Mouse (Mus musculus) lung, embryonic 14.5 days (tissue): Measurements from ENCODE around the gene Nat14. TPM values are rescaled to one million over a fixed set of nuclear protein-coding genes. Genes with fewer than 3 reads are reported as not detected.

Experiments used
- ATAC-seq: fragments of 200-750 bp; cut with Nextera tagmentation; 2 replicates; pipeline ENCODE4 v1.8.0; 2017; ENCODE audit warnings: mild to moderate bottlenecking, moderate TSS enrichment, moderate library complexity; ENCODE audit not compliant: insufficient read depth
- DNase-seq: peaks from one replicate; pipeline ENCODE4 v3.0.0-alpha.2; 2015
- H3K27ac ChIP-seq: fragments of 300-500 bp; sonication (generic); 2 replicates; pipeline ENCODE4 v1.5.1; 2014; ENCODE audit warnings: low read depth, mild to moderate bottlenecking, moderate library complexity
- H3K27me3 ChIP-seq: fragments of 300-500 bp; sonication (generic); 2 replicates; pipeline ENCODE4 v1.6.1; 2014; ENCODE audit warnings: low read length, control low read depth; ENCODE audit not compliant: insufficient read depth
- H3K36me3 ChIP-seq: fragments of 300-500 bp; sonication (generic); 2 replicates; pipeline ENCODE4 v1.6.1; 2014; ENCODE audit warnings: control low read depth; ENCODE audit not compliant: insufficient read depth
- H3K4me1 ChIP-seq: fragments of 300-500 bp; sonication (generic); 2 replicates; pipeline ENCODE4 v1.6.1; 2014; ENCODE audit warnings: antibody characterized with exemption, control low read depth; ENCODE audit not compliant: insufficient read depth
- H3K4me2 ChIP-seq: fragments of 300-500 bp; sonication (generic); 2 replicates; pipeline ENCODE4 v1.6.1; 2014; ENCODE audit warnings: mild to moderate bottlenecking
- H3K4me3 ChIP-seq: fragments of 300-500 bp; sonication (generic); 2 replicates; pipeline ENCODE4 v1.5.1; 2014; ENCODE audit warnings: low read depth, low read length
- H3K9ac ChIP-seq: fragments of 300-500 bp; sonication (generic); 2 replicates; pipeline ENCODE4 v1.6.1; 2014
- H3K9me3 ChIP-seq: fragments of 300-500 bp; sonication (generic); 2 replicates; pipeline ENCODE4 v1.6.1; 2016; ENCODE audit warnings: low read depth, low read length, control low read depth
- CTCF ChIP-seq: IDR thresholded peaks from 2 replicates; pipeline ENCODE4 v1.5.1; 2016; ENCODE audit warnings: antibody characterized with exemption, low read depth
- WGBS: fragments of 180-500 bp; shearing (Covaris S2); extraction: QIAGEN DNeasy Blood & Tissue Kit; methylation state at CpG from one replicate; pipeline ENCODE4 v1.1.7; 2014; 5-methylcytosine and 5-hydroxymethylcytosine counted together
- polyA plus RNA-seq: library from polyadenylated mRNA; unstranded; fragments of >200 nt; fragmentation: Nextera tagmentation; extraction: Ambion mirVana; gene quantifications from 2 replicates; pipeline ENCODE4 v1.2.1, GENCODE M21; 2014

The Nat14 gene
- polyA plus RNA-seq, 1 experiment from 2014 or later: 2.3 TPM

DNA sequence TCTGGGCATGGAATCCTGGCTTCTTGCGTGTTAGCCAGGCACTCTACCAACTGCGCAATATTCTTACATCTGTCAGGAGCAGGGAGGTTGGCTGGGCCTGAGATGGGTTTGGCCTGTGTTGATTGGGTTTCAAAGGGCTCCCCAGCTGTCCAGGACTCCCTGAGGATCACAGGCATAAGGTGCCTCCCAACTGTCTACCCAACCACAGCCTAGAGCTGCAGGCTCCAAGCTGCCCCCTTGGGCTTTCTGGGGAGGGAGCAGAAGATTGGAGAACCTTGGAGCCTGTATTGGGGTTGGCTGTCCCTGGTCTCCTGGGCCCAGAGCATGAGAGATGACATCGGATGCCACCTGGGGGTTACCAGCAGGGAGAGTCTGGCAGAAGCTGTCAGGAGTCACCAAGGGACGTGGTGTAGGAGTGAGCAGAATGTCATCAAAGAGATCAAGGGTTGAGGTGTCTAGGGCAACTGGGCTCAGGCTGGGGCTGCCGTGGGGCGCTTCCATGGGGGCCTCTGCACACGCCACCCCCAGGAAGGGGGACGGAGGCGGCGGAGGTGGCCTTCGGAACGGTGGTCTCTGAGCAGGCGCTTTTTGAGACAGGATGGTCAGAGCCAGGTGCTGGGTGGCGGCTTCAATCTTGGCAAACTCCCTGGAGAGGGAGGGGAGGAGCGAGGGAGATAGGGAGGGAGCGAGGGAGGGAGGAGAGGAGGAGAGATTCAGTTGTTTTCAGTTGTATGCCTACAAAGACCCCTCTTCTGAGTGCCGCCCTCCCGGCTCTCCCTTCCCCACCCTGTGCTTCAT, 22.8 kb upstream of the Nat14 start:
- Histone ChIP-seq H3K4me3 (peak overlapping the region; percentile 21; the same call in 1 of the 2 replicates), H3K4me2 (peak overlapping the region; percentile 52), H3K4me1 (no peaks in the 10 kb centered on the region), H3K27me3 (peaks cover 8% of the 10 kb centered on the region; the same call in 1 of the 2 replicates), H3K27ac (no peak overlapping the region), H3K36me3 (no peaks in the 10 kb centered on the region), H3K9me3 (peaks cover 3% of the 10 kb centered on the region; the same call in 1 of the 2 replicates), H3K9ac (peak overlapping the region; percentile 26; the same call in 1 of the 2 replicates)
- no peak for TF ChIP-seq CTCF
- DNase-seq: no peak
- WGBS: 14% methylated on average over 18 of the region's 18 CpGs
- peak; percentile 20; the same call in 1 of the 2 replicates for ATAC-seq

GRCm38 (mm10) chr7:4899649-4900522, 21.9 kb upstream of the Nat14 start:
- H3K9ac ChIP-seq: peak overlapping the region; percentile 26; the same call in 1 of the 2 replicates
- 10% methylated on average over 19 of the region's 19 CpGs for WGBS
- DNase-seq (no peak), ATAC-seq (no peak)
- no peaks in the 10 kb centered on the region for H3K36me3 ChIP-seq
- peaks cover 8% of the 10 kb centered on the region; the same call in 1 of the 2 replicates for H3K27me3 ChIP-seq
- no peaks in the 10 kb centered on the region for H3K4me1 ChIP-seq
- TF ChIP-seq CTCF: no peak
- H3K27ac ChIP-seq: no peak overlapping the region
- peak overlapping the region; percentile 52 for H3K4me2 ChIP-seq
- peaks cover 3% of the 10 kb centered on the region; the same call in 1 of the 2 replicates for H3K9me3 ChIP-seq
- peak overlapping the region; percentile 21; the same call in 1 of the 2 replicates for H3K4me3 ChIP-seq

GRCm38 (mm10) chr7:4900523-4900851, 21.3 kb upstream of the Nat14 start:
- no peak for DNase-seq
- peaks cover 3% of the 10 kb centered on the region; the same call in 1 of the 2 replicates for H3K9me3 ChIP-seq
- no peak overlapping the region for H3K9ac ChIP-seq
- no peak overlapping the region for H3K27ac ChIP-seq
- no peaks in the 10 kb centered on the region for H3K36me3 ChIP-seq
- ATAC-seq: no peak
- no peak for TF ChIP-seq CTCF
- no peaks in the 10 kb centered on the region for H3K4me1 ChIP-seq
- WGBS: 32% methylated on average over 11 of the region's 11 CpGs
- peak overlapping the region; percentile 21; the same call in 1 of the 2 replicates for H3K4me3 ChIP-seq
- H3K27me3 ChIP-seq: peaks cover 8% of the 10 kb centered on the region; the same call in 1 of the 2 replicates
- peak overlapping the region; percentile 52 for H3K4me2 ChIP-seq

- Histone ChIP-seq H3K27ac (no peak overlapping the region), H3K4me2 (no peak overlapping the region), H3K27me3 (peaks cover 8% of the 10 kb centered on the region; the same call in 1 of the 2 replicates), H3K4me1 (no peaks in the 10 kb centered on the region), H3K4me3 (no peak overlapping the region), H3K36me3 (no peaks in the 10 kb centered on the region), H3K9ac (no peak overlapping the region), H3K9me3 (peaks cover 3% of the 10 kb centered on the region; the same call in 1 of the 2 replicates)
- peak; percentile 69 for TF ChIP-seq CTCF
- peak; percentile 47 for DNase-seq
- peak; percentile 30; the same call in 1 of the 2 replicates for ATAC-seq
- 55% methylated on average over 8 of the region's 8 CpGs for WGBS
Observed at GRCm38 (mm10) chr7:4901171-4901570, 20.7 kb upstream of the Nat14 start.

DNA sequence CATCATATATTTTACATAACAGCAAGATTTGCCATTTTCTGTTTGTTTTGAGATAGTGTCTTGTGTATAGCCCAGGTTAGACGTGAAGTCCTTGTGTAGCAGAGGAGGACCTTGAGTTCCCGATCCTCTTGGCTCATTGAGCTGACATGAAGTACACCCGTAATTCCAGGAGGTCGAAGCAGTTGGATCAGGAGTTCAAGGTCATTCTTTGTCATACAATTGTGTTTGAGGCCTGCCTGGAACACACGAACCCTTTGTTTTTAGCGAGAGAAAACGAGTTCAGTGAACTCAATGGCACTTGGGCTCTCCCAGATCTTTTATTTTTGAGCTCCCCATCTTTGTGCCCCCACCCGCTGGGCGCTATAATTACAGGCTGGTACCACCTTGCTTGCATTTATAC, 19.4 kb upstream of the Nat14 start:
- H3K4me3 ChIP-seq: no peak overlapping the region
- H3K9ac ChIP-seq: no peak overlapping the region
- H3K27me3 ChIP-seq: peaks cover 8% of the 10 kb centered on the region; the same call in 1 of the 2 replicates
- no peak for TF ChIP-seq CTCF
- H3K9me3 ChIP-seq: peaks cover 3% of the 10 kb centered on the region; the same call in 1 of the 2 replicates
- H3K4me2 ChIP-seq: no peak overlapping the region
- ATAC-seq (no peak), DNase-seq (no peak)
- WGBS: 74% methylated on average over 9 of the region's 9 CpGs
- no peaks in the 10 kb centered on the region for H3K36me3 ChIP-seq
- H3K27ac ChIP-seq: no peak overlapping the region
- H3K4me1 ChIP-seq: no peaks in the 10 kb centered on the region

GRCm38 (mm10) chr7:4906466-4906950, 15.3 kb upstream of the Nat14 start, which contains the start of gene Gm36210:
TSS of gene Gm36210 (minus strand) at chr7:4906516.
- ATAC-seq: no peak
- H3K9ac ChIP-seq: no peak within 1 kb of the TSS
- no peak within 1 kb of the TSS for H3K4me2 ChIP-seq
- WGBS: 64% methylated on average over 10 of the region's 10 CpGs
- H3K9me3 ChIP-seq: no peaks in the 10 kb centered on the region
- no peaks in the 10 kb centered on the region for H3K4me1 ChIP-seq
- H3K27me3 ChIP-seq: no peaks in the 10 kb centered on the region
- H3K36me3 ChIP-seq: no peaks in the 10 kb centered on the region
- H3K27ac ChIP-seq: no peak within 1 kb of the TSS
- H3K4me3 ChIP-seq: no peak within 1 kb of the TSS
- no peak for DNase-seq
- TF ChIP-seq CTCF: no peak
